Mouse (Mus musculus) hindlimb bud, embryonic 11.5 days (tissue): ENCODE results near the gene Pira2.
"Not testable (repeated sequence)": the region's sequence is repeated elsewhere in the genome, so short reads cannot be mapped to it uniquely, and the experiment has no call there.

Experiments
- DNase-seq: peaks from one replicate; pipeline ENCODE4 v3.0.0-alpha.2; 2012; ENCODE audit warnings: low read depth, low spot score; ENCODE audit errors: extremely low spot score

Pira2 gene

DNA sequence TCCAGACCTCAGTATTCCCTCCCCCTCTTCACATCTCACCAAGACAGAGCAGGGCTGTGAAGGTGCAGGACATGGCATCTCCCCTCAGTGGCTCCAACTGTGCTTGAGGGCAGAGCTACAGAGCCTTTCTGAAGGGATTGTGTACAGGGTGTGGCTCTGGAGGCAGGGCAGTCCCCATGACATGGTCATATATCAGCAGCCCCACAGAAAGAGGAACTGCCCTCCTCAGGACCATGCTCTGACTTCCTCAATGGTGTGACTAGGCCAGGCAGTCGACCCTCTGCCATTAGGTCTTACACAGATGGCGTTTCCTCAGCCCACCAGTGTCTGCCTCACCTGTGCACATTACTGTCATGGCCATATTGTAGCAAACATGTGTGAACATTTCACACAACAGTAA lies at the start of gene Pira2:
Pira2 (minus strand) TSS at position 101 of the 400 bp plus-strand sequence.
- not testable (repeated sequence) for DNase-seq

- DNase-seq: not testable (repeated sequence)
These were observed 30.2 kb upstream of the Pira2 start for GRCm38 (mm10) chr7:3875032-3875431.

- not testable (repeated sequence) for DNase-seq
These were observed 7.0 kb downstream of the Pira2 start for GRCm38 (mm10) chr7:3837854-3838253.

DNA sequence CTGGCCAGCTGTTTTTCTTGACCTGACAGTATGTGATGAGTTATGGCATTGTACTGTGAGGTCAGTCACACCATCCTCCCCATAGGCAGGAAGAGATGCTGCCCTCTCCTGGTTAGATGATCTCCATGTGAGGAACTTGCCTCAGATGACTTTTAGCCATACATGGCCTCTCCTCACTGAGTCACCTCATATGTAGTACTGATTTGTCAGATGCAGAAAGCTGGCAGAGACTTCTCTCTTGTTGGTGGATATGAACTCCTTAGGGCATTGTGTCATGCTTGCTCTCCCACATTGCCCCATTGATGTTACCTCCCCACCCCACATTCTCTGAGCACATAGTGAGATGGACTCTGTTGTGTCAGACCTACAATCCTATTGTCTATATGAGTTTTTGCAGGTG lies 14.2 kb downstream of the Pira2 start:
- DNase-seq: not testable (repeated sequence)

DNA sequence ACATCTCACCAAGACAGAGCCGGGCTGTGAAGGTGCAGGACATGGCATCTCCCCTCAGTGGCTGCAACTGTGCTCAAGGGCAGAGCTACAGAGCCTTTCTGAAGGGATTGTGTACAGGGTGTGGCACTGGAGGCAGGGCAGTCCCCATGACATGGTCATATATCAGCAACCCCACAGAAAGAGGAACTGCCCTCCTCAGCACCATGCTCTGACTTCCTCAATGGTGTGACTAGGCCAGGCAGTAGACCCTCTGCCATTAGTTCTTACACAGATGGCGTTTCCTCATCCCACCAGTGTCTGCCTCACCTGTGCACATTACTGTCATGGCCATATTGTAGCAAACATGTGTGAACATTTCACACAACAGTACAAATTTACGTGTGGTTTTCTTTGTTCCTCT lies 19.3 kb downstream of the Pira2 start, which contains the start of gene Gm15448:
Gm15448 (minus strand) TSS at position 89 of the 400 bp plus-strand sequence.
- not testable (repeated sequence) for DNase-seq

DNA sequence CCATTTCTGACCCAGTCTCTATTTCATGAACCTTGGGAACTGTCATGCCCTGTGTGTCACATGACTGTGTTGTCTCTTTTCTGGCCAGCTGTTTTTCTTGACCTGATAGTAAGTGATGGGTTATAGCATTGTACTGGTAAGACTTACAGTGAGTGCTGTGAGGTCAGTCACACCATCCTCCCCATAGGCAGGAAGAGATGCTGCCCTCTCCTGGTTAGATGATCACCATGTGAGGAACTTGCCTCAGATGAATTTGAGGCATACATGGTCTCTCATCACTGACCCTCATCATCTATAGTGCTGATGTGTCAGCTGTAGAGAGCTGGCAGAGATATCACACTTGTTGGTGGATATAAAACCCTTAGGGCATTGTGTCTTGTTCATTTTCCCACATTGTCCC lies 32.9 kb downstream of the Pira2 start:
- DNase-seq: not testable (repeated sequence)

DNA sequence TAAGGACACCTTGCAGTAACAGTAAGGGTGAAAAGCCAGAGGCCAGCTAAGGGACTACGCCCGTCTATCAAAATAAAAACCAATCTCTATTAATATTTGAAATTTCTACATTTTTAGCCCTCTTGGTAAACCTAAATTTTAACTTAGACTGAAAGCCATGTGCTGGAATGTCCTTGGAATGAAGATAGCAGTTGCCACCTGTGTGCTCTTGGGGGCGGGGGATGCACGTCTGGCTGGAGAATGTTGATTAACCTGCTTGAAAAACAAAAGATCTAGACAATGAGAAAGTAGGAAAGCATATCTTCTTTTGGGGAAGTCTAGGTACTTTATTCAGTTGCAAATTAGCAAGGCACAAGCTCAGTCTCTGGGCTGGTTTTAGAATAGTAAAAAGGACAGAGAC lies 41.9 kb downstream of the Pira2 start:
- DNase-seq: not testable (repeated sequence)

GRCm38 (mm10) chr7:3799940-3800339 lies 44.9 kb downstream of the Pira2 start:
- not testable (repeated sequence) for DNase-seq

- not testable (repeated sequence) for DNase-seq
These were observed 48.6 kb downstream of the Pira2 start for GRCm38 (mm10) chr7:3796286-3796685.
